Mouse (Mus musculus) heart, embryonic 12.5 days (tissue): ENCODE measurements around the gene Mrps18c. TPM values are rescaled to one million over a fixed set of nuclear protein-coding genes. Genes with fewer than 3 reads are reported as not detected.

Source experiments
- polyA plus RNA-seq: library from polyadenylated mRNA; unstranded; fragments of >200 nt; fragmentation: Nextera tagmentation; extraction: Ambion mirVana; gene quantifications from 2 replicates; pipeline ENCODE4 v1.2.1, GENCODE M21; 2016

The Mrps18c gene
- polyA plus RNA-seq, 1 experiment from 2014 or later: 146 TPM

Other genes with a start within 250 kb of the Mrps18c start
- 3.8 and 4.5 TPM in 2 replicates for gene Plac8, start 226.4 kb upstream of the Mrps18c start, polyA plus RNA-seq
- 71.5 and 75.7 TPM in 2 replicates for gene Coq2, start 123.5 kb upstream of the Mrps18c start, polyA plus RNA-seq
- 1.3 and 1.5 TPM in 2 replicates for gene Hpse, start 78.9 kb upstream of the Mrps18c start, polyA plus RNA-seq
- 13.0 and 19.1 TPM in 2 replicates for gene Helq, start within 50 bp of the Mrps18c start, polyA plus RNA-seq
- gene Abraxas1, start 22.3 kb downstream of the Mrps18c start, polyA plus RNA-seq: 33.9 and 34.2 TPM in 2 replicates
- 11.8 and 12.1 TPM in 2 replicates for gene Gpat3, start 47.1 kb downstream of the Mrps18c start, polyA plus RNA-seq